Mouse (Mus musculus): ENCODE measurements around the gene Pithd1. TPM values are rescaled to one million over a fixed set of nuclear protein-coding genes. Genes with fewer than 3 reads are reported as not detected.
A peak's percentile ranks its signal among the peaks of the same experiment; 100 is the strongest.

Pithd1 gene
- polyA plus RNA-seq, 1 experiment from 2014 or later: 70.0 TPM

GRCm38 (mm10) chr4:136022924-136023323 lies 35.9 kb upstream of the Pithd1 start:
- Histone ChIP-seq H3K4me2 (ENCODE audit: low read length) (no peak overlapping the region), H3K27me3 (ENCODE audit: control insufficient read depth, insufficient read depth, low read length) (no peaks in the 10 kb centered on the region), H3K9ac (replicated peaks; ENCODE audit: low read length) (no peak overlapping the region), H3K9me3 (ENCODE audit: control insufficient read depth, low read length) (no peaks in the 10 kb centered on the region), H3K4me1 (ENCODE audit: control insufficient read depth, insufficient read depth, low read length) (peaks cover 14% of the 10 kb centered on the region), H3K27ac (replicated peaks; ENCODE audit: low read depth, low read length) (no peak overlapping the region), H3K36me3 (ENCODE audit: control insufficient read depth, insufficient read depth, low read length) (no peaks in the 10 kb centered on the region), H3K4me3 (replicated peaks; ENCODE audit: low read depth, low read length) (no peak overlapping the region)
- DNase-seq: no peak
- ATAC-seq (ENCODE audit: low FRiP score, low TSS enrichment): no peak
- 94% methylated on average over 9 of the region's 9 CpGs for WGBS

- Histone ChIP-seq H3K36me3 (ENCODE audit: control insufficient read depth, insufficient read depth, low read length) (no peaks in the 10 kb centered on the region), H3K4me1 (ENCODE audit: control insufficient read depth, insufficient read depth, low read length) (peaks cover 14% of the 10 kb centered on the region), H3K4me3 (replicated peaks; ENCODE audit: low read depth, low read length) (peak within 1 kb of the TSS; percentile 90), H3K27ac (replicated peaks; ENCODE audit: low read depth, low read length) (peak within 1 kb of the TSS; percentile 81), H3K9me3 (ENCODE audit: control insufficient read depth, low read length) (no peaks in the 10 kb centered on the region), H3K9ac (replicated peaks; ENCODE audit: low read length) (peak within 1 kb of the TSS; percentile 97), H3K4me2 (ENCODE audit: low read length) (peak within 1 kb of the TSS; percentile 97), H3K27me3 (ENCODE audit: control insufficient read depth, insufficient read depth, low read length) (no peaks in the 10 kb centered on the region)
- ATAC-seq (ENCODE audit: low FRiP score, low TSS enrichment) (peak; percentile 98), DNase-seq (peak; percentile 97)
- under 1% methylated on average over 48 of the region's 48 CpGs for WGBS
These were observed 34.5 kb upstream of the Pithd1 start, which contains the start of gene Eloa for GRCm38 (mm10) chr4:136021549-136022047. Eloa (minus strand) TSS chr4:136021763.

- no peaks in the 10 kb centered on the region for H3K27me3 ChIP-seq (ENCODE audit: control insufficient read depth, insufficient read depth, low read length)
- 1% methylated on average over 62 of the region's 62 CpGs for WGBS
- DNase-seq: peak; percentile 22
- peak overlapping the region; percentile 81 for H3K27ac ChIP-seq (replicated peaks; ENCODE audit: low read depth, low read length)
- peak overlapping the region; percentile 97 for H3K9ac ChIP-seq (replicated peaks; ENCODE audit: low read length)
- H3K4me2 ChIP-seq (ENCODE audit: low read length): peak overlapping the region; percentile 97
- ATAC-seq (ENCODE audit: low FRiP score, low TSS enrichment): peak; percentile 74
- peak overlapping the region; percentile 90 for H3K4me3 ChIP-seq (replicated peaks; ENCODE audit: low read depth, low read length)
- no peaks in the 10 kb centered on the region for H3K36me3 ChIP-seq (ENCODE audit: control insufficient read depth, insufficient read depth, low read length)
- peaks cover 14% of the 10 kb centered on the region for H3K4me1 ChIP-seq (ENCODE audit: control insufficient read depth, insufficient read depth, low read length)
- H3K9me3 ChIP-seq (ENCODE audit: control insufficient read depth, low read length): no peaks in the 10 kb centered on the region
These were observed 33.9 kb upstream of the Pithd1 start for GRCm38 (mm10) chr4:136020743-136021548.

GRCm38 (mm10) chr4:136016059-136016602 lies 29.1 kb upstream of the Pithd1 start:
- Histone ChIP-seq H3K4me1 (ENCODE audit: control insufficient read depth, insufficient read depth, low read length) (peaks cover 14% of the 10 kb centered on the region), H3K4me2 (ENCODE audit: low read length) (no peak overlapping the region), H3K27ac (replicated peaks; ENCODE audit: low read depth, low read length) (no peak overlapping the region), H3K27me3 (ENCODE audit: control insufficient read depth, insufficient read depth, low read length) (no peaks in the 10 kb centered on the region), H3K36me3 (ENCODE audit: control insufficient read depth, insufficient read depth, low read length) (peaks cover 27% of the 10 kb centered on the region), H3K9ac (replicated peaks; ENCODE audit: low read length) (no peak overlapping the region), H3K4me3 (replicated peaks; ENCODE audit: low read depth, low read length) (no peak overlapping the region), H3K9me3 (ENCODE audit: control insufficient read depth, low read length) (no peaks in the 10 kb centered on the region)
- no peak for DNase-seq
- WGBS: 86% methylated on average over 3 of the region's 3 CpGs
- ATAC-seq (ENCODE audit: low FRiP score, low TSS enrichment): no peak

GRCm38 (mm10) chr4:136010586-136010985 lies 23.5 kb upstream of the Pithd1 start:
- no peak for ATAC-seq (ENCODE audit: low FRiP score, low TSS enrichment)
- DNase-seq: no peak

GRCm38 (mm10) chr4:136008782-136009447 lies 21.9 kb upstream of the Pithd1 start:
- Histone ChIP-seq H3K27me3 (ENCODE audit: control insufficient read depth, insufficient read depth, low read length) (no peaks in the 10 kb centered on the region), H3K27ac (replicated peaks; ENCODE audit: low read depth, low read length) (no peak overlapping the region), H3K4me2 (ENCODE audit: low read length) (no peak overlapping the region), H3K9ac (replicated peaks; ENCODE audit: low read length) (no peak overlapping the region), H3K4me3 (replicated peaks; ENCODE audit: low read depth, low read length) (no peak overlapping the region), H3K4me1 (ENCODE audit: control insufficient read depth, insufficient read depth, low read length) (no peaks in the 10 kb centered on the region), H3K9me3 (ENCODE audit: control insufficient read depth, low read length) (no peaks in the 10 kb centered on the region), H3K36me3 (ENCODE audit: control insufficient read depth, insufficient read depth, low read length) (peaks cover 90% of the 10 kb centered on the region)
- ATAC-seq (ENCODE audit: low FRiP score, low TSS enrichment) (no peak), DNase-seq (no peak)
- WGBS: 96% methylated on average over 8 of the region's 8 CpGs

More at GRCm38 (mm10) chr4:136010586-136010985, 23.5 kb upstream of the Pithd1 start:
- Histone ChIP-seq H3K36me3 (ENCODE audit: control insufficient read depth, insufficient read depth, low read length) (peaks cover 77% of the 10 kb centered on the region), H3K9me3 (ENCODE audit: control insufficient read depth, low read length) (no peaks in the 10 kb centered on the region), H3K9ac (replicated peaks; ENCODE audit: low read length) (no peak overlapping the region), H3K27ac (replicated peaks; ENCODE audit: low read depth, low read length) (no peak overlapping the region), H3K4me3 (replicated peaks; ENCODE audit: low read depth, low read length) (no peak overlapping the region), H3K27me3 (ENCODE audit: control insufficient read depth, insufficient read depth, low read length) (no peaks in the 10 kb centered on the region), H3K4me1 (ENCODE audit: control insufficient read depth, insufficient read depth, low read length) (no peaks in the 10 kb centered on the region), H3K4me2 (ENCODE audit: low read length) (no peak overlapping the region)
- 89% methylated on average over 4 of the region's 4 CpGs for WGBS

GRCm38 (mm10) chr4:136006821-136007220 lies 19.8 kb upstream of the Pithd1 start:
- no peaks in the 10 kb centered on the region for H3K9me3 ChIP-seq (ENCODE audit: control insufficient read depth, low read length)

GRCm38 (mm10) chr4:136004921-136005320 lies 17.9 kb upstream of the Pithd1 start:
- H3K9me3 ChIP-seq (ENCODE audit: control insufficient read depth, low read length): no peaks in the 10 kb centered on the region
- no peak overlapping the region for H3K4me3 ChIP-seq (replicated peaks; ENCODE audit: low read depth, low read length)
- H3K9ac ChIP-seq (replicated peaks; ENCODE audit: low read length): no peak overlapping the region
- peaks cover 78% of the 10 kb centered on the region for H3K36me3 ChIP-seq (ENCODE audit: control insufficient read depth, insufficient read depth, low read length)
- 91% methylated on average over 2 of the region's 2 CpGs for WGBS
- ATAC-seq (ENCODE audit: low FRiP score, low TSS enrichment) (no peak), DNase-seq (no peak)
- H3K4me1 ChIP-seq (ENCODE audit: control insufficient read depth, insufficient read depth, low read length): no peaks in the 10 kb centered on the region
- no peaks in the 10 kb centered on the region for H3K27me3 ChIP-seq (ENCODE audit: control insufficient read depth, insufficient read depth, low read length)
- H3K4me2 ChIP-seq (ENCODE audit: low read length): no peak overlapping the region
- H3K27ac ChIP-seq (replicated peaks; ENCODE audit: low read depth, low read length): no peak overlapping the region

More at GRCm38 (mm10) chr4:136006821-136007220, 19.8 kb upstream of the Pithd1 start:
- no peak overlapping the region for H3K4me2 ChIP-seq (ENCODE audit: low read length)
- peaks cover 91% of the 10 kb centered on the region for H3K36me3 ChIP-seq (ENCODE audit: control insufficient read depth, insufficient read depth, low read length)
- H3K27ac ChIP-seq (replicated peaks; ENCODE audit: low read depth, low read length): no peak overlapping the region
- H3K4me1 ChIP-seq (ENCODE audit: control insufficient read depth, insufficient read depth, low read length): no peaks in the 10 kb centered on the region
- DNase-seq: no peak
- no peak overlapping the region for H3K9ac ChIP-seq (replicated peaks; ENCODE audit: low read length)
- no peak for ATAC-seq (ENCODE audit: low FRiP score, low TSS enrichment)
- no peak overlapping the region for H3K4me3 ChIP-seq (replicated peaks; ENCODE audit: low read depth, low read length)
- WGBS: 94% methylated on average over 3 of the region's 3 CpGs
- H3K27me3 ChIP-seq (ENCODE audit: control insufficient read depth, insufficient read depth, low read length): no peaks in the 10 kb centered on the region

Measured in midbrain, embryonic 14.5 days (tissue).